Mouse (Mus musculus): ENCODE measurements at regions not wholly inside any gene's neighbourhood (a gene's known extent, or its start where the extent isn't known, plus 50 kb on each side); places are given as distances from the start of the nearest gene placed in this dataset.

DNA sequence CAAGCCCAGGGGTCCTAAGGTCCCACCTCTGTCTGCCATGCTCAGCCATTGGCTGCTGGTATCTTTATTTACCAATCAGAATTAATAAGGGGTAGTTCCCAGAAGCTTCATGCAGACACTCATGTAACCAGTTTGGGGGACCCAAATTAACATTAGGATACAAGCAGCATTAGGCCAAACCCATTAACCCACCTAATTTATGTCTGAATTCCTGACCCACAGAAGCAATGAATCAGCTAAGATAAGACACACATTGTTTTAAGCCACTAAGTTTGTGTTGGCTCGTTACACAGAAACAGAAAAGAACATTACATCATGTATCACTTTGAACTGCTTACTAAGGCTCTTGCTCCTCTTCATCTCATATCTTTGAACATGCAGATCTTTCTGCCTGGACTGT is 461.0 kb downstream of the Lmo7 start:
- TF ChIP-seq POLR2A (IDR thresholded peaks at IDR 0.05; ENCODE audit: control insufficient read depth, extremely low read depth, insufficient read depth, low read length, poor library complexity) (no peak), CTCF (IDR thresholded peaks at IDR 0.05; ENCODE audit: borderline replicate concordance, control insufficient read depth, extremely low read depth, insufficient read depth, low read length, poor library complexity) (no peak)

Data from thymus, adult 2 months (tissue).